Mouse (Mus musculus): ENCODE results near the gene Gm20388.

DNA sequence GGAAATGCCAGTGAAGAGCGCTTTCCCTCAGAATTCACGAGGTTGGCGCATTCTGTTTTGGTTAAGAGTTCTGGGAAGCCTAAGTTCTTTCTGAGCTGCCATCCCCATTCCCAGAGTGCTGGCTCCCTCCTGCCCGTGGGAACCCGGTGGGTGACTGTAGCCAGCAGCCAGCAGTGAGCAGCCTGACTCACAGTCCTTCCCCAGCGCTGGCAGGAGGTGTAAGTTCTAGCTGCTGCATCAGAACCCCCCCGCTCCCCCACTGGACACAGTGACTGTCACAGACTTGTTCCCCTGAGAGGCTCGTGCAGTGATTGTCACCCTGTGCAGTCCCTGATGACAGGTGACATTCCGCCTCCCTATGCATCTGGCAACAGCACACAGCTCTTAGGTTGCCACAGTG lies 59.5 kb downstream of the Gm20388 start:
- TF ChIP-seq POLR2A (IDR thresholded peaks at IDR 0.05; ENCODE audit: low read depth, low read length), result no peak
- TF ChIP-seq CTCF (conservative IDR thresholded peaks at IDR 0.05; ENCODE audit: insufficient read depth, insufficient read length, low read depth, low read length), result no peak

All from kidney, adult 2 months (tissue).